Mouse (Mus musculus): ENCODE measurements around the gene Sim1. TPM values are rescaled to one million over a fixed set of nuclear protein-coding genes. Genes with fewer than 3 reads are reported as not detected.

The Sim1 gene
- not detected for total RNA-seq (2021)
- long read RNA-seq, experiment 1: 0 reads
- long read RNA-seq, experiment 2: 0 reads

- peak; percentile 71 for DNase-seq
Measured at GRCm38 (mm10) chr10:50894170-50894991, at the start of gene Sim1. Sim1 (plus strand) TSS chr10:50894754.

DNA sequence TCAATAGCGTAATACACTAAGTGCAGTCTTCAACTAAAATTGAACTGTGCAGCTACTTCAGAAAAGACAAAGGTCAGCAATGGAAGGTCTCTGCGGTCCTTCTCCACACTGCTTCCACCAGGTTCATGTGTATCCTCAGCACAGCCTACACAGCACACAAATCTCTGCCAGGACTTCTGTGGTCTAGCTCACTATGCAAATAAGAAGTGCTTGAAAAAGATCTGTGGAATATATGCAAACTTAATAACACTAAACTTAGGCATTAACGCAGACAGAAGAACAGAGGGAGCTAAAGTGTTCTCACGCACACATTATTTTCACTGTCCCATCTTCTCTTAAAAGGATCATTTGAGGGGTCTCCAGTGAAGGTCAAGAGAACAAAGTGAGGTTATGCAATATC is 26.4 kb upstream of the Sim1 start:
- DNase-seq: no peak

DNA sequence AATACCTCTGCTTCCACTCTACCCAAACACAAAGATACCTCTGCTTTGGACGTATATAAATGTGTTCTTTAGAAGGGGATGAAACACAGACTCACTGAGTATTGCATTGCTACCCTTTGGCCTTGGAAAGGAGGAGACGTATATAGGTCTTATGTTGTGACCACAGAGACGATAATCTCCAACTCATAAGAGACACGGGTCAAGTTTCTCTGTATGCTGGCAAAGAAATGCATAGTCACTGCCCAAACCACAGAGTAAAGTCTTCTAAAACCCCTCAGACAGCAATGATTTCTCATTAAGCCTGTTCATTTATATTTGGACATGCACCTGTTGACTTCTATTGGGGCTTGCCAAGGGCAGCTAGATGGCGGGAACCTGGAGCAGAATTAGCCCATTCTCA is 17.6 kb upstream of the Sim1 start:
- no peak for DNase-seq

GRCm38 (mm10) chr10:50881476-50882069 is 13.0 kb upstream of the Sim1 start:
- DNase-seq: no peak

- no peak for DNase-seq
Measured at GRCm38 (mm10) chr10:50882366-50882765, 12.2 kb upstream of the Sim1 start.

GRCm38 (mm10) chr10:50886305-50886704 is 8.2 kb upstream of the Sim1 start:
- DNase-seq: no peak

DNA sequence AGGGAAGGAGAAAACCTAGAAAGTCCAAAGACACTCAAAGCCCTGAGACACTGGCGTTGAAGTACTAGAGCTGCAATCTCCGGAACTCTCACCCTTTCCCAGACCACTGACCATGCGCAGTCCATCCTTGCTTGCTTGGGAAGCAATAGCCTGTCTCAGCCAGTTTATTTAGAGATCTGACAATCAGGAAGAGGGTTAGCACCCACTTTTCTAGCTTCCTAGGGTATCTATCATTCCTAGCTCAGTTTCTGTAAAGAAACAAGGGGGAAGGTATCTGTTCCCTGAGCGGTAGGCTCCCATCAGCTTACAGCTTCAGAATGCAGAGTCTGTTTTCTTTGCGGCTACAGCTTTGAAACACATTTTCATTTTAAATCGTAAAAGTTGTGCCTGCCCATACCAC is 3.9 kb upstream of the Sim1 start:
- no peak for DNase-seq

DNA sequence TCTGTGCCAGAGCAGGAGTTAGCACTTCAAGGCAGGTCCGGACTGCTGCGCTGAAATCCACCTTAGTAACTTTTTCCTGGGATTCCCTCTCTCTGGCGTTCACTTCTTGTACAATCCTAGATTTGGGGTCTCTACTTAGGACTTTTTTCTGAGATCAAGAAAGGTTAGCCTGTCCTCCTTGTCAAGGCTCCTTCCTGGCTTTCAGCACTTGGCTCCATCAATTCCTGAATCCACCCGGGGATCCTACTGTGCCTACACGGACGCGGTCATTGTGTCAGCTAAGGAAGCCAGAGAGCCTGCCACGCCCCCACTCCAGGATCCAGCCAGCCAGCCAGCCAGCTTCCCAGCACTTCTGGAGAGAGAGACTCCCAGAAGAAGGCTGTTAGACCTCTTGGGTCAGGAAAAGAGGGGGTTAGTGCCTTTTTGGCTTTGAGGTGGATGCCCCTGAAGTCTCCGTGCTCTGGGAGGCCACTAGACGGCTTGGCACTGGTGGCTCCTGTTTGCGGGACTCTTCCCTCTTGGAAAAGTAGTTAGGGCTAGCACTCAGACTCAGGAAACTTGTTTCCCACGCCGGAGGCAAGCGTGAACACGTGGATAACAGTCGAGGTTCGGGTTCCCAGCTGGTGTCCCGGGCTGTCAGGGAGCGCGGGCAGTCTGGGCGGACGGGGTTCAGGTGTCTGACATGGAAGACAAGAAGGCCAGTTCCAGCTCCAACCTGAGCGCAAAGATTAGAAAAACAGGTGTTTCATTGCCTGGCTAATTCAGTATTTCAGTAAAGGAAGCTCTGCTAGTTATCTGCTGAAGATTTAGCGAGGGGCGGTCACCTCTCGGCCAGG is 2.5 kb upstream of the Sim1 start:
- DNase-seq: no peak

DNA sequence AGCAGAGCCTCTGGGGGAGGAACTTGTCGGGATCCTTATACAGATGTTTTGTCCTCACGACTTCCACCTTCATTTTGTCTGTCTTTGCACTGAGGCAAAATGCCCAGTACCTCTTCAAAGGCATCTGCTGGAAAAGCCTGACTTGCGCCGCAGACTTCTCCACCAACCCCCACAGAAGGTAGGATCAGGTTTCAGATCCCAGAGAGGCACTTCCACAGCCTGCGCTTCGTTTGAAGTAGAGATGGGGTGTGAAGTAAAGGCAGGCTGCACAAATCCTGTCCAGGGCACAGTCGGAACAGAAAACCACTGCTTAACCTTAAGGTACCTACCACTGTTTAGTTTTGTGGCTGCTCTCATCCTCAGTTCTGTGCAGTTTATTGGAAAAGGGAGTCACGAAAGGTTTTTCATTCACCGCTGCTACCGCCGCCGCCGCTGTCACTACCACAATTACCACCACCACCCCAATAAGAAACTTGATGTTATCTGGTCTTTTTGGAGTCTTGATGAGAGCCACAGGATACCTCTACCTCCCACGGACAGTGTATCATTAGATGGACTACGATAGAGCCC is 1.7 kb upstream of the Sim1 start:
- no peak for DNase-seq

DNA sequence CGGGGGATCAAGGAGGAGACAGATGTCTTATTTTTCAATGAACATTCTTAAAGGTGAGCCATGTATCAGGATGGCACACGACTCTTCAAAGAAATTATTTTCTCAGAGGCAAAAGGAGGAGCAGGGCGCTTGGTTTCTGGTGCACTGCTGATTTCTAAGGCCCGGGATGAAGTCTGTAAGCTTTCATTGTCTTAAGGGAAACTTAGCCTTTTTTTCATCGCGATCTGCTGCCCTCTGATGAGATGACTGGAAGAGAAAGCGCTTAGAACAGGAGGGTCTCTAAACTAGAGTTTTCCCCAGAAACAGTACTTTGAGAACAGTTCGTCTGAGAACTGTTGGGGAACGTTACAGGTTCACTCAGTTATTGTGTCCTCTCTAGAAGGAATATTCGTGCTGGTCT is 1.0 kb upstream of the Sim1 start:
- no peak for DNase-seq

- no peak for DNase-seq
Measured at GRCm38 (mm10) chr10:50895091-50895790, 687 bp downstream of the Sim1 start.

DNA sequence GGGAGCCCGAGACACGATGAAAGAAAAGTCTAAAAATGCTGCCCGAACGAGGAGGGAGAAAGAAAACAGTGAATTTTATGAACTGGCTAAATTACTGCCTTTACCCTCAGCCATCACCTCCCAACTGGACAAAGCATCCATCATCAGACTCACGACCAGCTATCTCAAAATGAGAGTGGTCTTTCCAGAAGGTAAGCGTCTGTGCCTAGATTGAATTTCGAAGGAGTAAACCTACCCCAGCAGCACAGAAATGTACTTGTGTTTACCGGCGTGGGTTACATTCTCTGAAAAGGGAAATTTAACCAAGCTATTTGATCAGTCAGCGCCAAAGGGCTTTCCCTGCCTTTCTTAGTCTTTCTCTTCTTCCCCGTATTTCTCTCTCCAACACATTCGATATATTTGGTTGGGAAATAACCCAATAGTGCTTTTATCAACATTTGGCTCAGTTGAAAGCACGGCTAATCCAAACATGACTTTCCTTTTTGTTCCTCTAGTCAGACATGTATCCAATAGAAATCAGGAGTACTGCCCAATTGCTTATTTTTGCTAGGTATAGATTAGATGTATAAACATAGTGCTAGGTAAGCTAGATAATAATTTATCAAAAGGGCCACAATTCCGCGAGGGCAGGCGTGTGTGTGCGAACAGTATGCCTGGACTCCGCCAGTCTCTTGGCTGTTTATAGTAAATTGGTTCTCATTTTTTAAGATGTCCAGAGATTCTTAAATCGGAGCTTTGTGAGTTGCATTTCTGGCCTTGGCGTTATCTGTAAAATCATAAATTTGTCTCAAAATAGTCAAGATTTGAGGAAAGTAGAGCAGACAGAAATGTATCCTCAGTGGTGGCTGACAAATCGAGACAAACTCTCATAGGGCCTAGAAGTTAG is 1.6 kb downstream of the Sim1 start:
- no peak for DNase-seq

DNA sequence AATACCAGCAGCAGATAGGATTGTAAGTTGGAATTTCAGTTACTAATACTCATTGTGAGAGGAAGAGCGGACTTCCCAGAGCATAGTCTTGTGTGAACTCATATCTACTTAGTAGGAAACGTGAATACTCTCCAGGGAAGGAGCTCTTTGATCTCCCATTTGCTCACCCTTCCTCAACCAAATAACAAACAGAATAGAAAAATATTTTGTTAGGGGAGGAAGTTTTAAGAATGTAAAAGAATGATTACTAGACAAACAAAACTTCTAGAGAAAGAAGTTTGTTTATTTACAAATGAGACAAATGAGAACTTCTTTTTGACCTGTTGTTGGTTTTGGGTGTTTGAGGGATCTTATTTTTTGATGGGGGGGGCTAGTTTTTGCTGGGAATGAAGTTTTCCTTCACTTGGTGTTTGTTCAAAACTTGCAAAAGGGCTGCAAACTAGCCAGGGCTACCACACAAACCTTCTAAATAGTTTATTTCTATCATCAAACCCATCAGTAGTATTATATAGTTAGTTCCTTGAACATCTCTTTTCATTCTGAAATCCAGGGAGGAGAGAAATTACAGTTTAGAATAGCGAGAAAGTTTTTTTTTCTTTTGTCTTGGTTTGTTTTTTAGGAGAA is 2.3 kb downstream of the Sim1 start:
- no peak for DNase-seq

GRCm38 (mm10) chr10:50897530-50898471 is 3.2 kb downstream of the Sim1 start:
- DNase-seq: no peak

- DNase-seq: no peak
Measured at GRCm38 (mm10) chr10:50898621-50899020, 4.1 kb downstream of the Sim1 start.

DNA sequence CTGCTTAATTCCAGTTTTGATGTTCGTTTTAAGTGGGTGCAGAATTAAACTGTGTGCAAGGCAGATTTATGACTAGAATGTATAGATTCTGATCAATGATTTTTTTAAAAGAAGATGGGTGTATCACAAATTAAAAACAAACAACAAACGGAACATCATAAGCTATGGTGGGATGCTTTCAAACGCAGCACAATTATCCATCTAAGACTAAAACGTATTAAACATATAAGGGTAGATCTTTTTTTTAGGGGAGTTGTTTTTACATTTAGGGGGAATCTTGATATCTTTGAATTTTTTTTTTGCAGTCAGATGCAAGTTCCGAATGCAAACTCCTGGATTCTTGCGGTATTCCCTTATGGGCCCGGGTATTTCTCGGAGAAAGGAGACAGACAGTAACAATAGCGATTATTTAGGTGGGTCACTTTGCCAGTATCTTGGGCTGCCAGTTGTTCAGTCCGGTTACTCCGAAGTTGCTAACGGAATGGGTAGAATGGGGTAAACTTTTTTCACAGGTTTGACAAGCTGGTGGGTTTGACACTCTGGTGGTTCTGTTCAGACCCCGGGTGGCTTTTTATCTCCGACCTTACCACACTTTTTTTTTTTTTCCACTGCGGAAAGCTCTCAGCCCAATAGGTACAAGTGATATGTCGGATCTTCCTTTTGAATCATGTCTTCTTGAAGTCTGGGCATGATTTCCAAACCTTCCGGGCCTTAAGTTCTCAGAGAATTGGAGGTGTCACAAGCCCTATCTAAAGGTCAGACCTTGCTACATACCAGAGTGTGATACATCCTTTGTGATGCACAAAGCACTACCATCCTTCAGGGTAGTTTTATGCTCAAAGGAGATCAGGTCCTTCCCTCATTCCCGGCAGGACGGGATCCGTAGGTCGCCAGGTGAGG is 5.5 kb downstream of the Sim1 start:
- DNase-seq: no peak

DNA sequence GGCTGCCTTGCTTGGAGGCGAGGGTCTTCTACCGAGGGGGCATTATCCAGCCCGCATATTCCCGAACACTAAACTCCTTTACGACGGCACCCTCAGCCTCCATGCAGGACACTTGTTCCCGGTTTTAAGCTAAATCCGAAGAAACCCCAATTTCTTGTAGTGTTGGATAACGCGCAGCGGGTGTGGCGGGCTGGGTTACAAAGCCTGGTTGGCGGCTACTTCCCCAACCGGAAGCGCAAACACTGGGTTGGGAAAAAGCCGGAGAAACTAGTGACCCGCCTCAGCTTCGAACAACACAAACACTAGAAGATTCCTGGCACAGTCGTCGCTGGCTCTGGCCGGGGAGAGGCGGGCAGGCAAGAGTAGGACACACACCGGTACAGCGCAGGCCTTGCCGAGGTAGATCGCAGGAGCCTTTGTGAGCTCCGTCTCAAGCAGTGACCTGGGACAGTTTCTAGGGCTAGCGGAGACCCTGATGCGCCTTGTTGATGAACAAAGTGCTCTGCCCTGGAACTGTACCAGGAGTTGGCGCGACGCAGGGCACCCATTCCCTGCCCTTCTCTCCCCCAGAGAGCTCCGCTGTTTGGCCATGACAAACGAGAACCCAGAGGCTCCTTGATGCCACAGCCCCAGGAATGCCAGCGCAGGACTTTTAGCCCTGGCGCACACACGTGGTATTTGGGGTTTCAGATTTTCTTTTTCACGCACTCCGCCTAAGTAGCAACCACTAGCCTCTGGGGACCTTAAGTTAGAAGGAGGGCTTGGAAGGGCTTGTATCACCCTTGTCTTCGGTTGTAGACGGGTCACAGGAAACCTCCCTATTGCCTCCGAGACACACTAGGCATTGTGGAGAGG is 6.4 kb downstream of the Sim1 start:
- DNase-seq: no peak
